Mouse (Mus musculus) stomach, postnatal 0 days (tissue): ENCODE data around the gene Mier1.

ENCODE experiments used
- CTCF ChIP-seq: IDR thresholded peaks from 2 replicates; pipeline ENCODE4 v1.5.1; 2016; ENCODE audit warnings: antibody characterized with exemption, low read depth, mild to moderate bottlenecking, moderate library complexity
- EP300 ChIP-seq: optimal IDR thresholded peaks from 2 replicates; pipeline ENCODE3; 2016; ENCODE audit warnings: antibody characterized with exemption

- TF ChIP-seq EP300: no peak
- TF ChIP-seq CTCF: 0 out of 2 replicates have a peak, but pooled peaks have one; percentile 11
Observed at GRCm38 (mm10) chr4:103085237-103085636, 29.0 kb upstream of the Mier1 start.
